Mouse (Mus musculus) bone marrow, adult 2 months (tissue): ENCODE measurements at regions not wholly inside any gene's neighbourhood (a gene's known extent, or its start where the extent isn't known, plus 50 kb on each side); places are given as distances from the start of the nearest gene placed in this dataset.

Experiments used
- CTCF ChIP-seq: fragments of 200-500 bp; IDR thresholded peaks from 2 replicates; pipeline ENCODE4 v1.5.1; 2011; ENCODE audit warnings: low read length, control low read depth; ENCODE audit not compliant: control insufficient read depth, insufficient read depth
- POLR2A ChIP-seq: fragments of 200-500 bp; IDR thresholded peaks from 2 replicates; pipeline ENCODE4 v1.6.1; 2011; ENCODE audit warnings: low read depth, mild to moderate bottlenecking, control low read depth, low read length, borderline replicate concordance; ENCODE audit not compliant: control insufficient read depth

GRCm38 (mm10) chr2:106538329-106538728 is 154.7 kb upstream of the Mpped2 start:
- TF ChIP-seq POLR2A (no peak), CTCF (no peak)
